Mouse (Mus musculus) lung, postnatal 0 days (tissue): ENCODE results near the gene Chp2. TPM values are rescaled to one million over a fixed set of nuclear protein-coding genes. Genes with fewer than 3 reads are reported as not detected.

Experiments used
- ATAC-seq: fragments of 200-750 bp; cut with Nextera tagmentation; 2 replicates; pipeline ENCODE4 v1.8.0; 2017; ENCODE audit warnings: moderate library complexity
- DNase-seq: peaks from one replicate; pipeline ENCODE4 v3.0.0-alpha.2; 2016; ENCODE audit warnings: low spot score
- H3K27ac ChIP-seq: fragments of 300-500 bp; sonication (generic); 2 replicates; pipeline ENCODE4 v1.5.1; 2014; ENCODE audit warnings: antibody characterized with exemption, mild to moderate bottlenecking, low read length, mixed read lengths
- H3K27me3 ChIP-seq: fragments of 300-500 bp; sonication (generic); replicated peaks from 2 replicates; pipeline ENCODE4 v1.6.1; 2014; ENCODE audit warnings: low read length, mixed read lengths; ENCODE audit not compliant: insufficient read depth
- H3K36me3 ChIP-seq: fragments of 300-500 bp; sonication (generic); 2 replicates; pipeline ENCODE4 v1.6.1; 2014; ENCODE audit warnings: low read length, mixed read lengths; ENCODE audit not compliant: insufficient read depth
- H3K4me1 ChIP-seq: fragments of 300-500 bp; sonication (generic); 2 replicates; pipeline ENCODE4 v1.6.1; 2014; ENCODE audit warnings: antibody characterized with exemption, low read depth, low read length, mixed read lengths; ENCODE audit not compliant: insufficient read depth
- H3K4me2 ChIP-seq: fragments of 300-500 bp; sonication (generic); replicated peaks from 2 replicates; pipeline ENCODE4 v1.6.1; 2014; ENCODE audit warnings: low read depth, mild to moderate bottlenecking, low read length, moderate library complexity, mixed read lengths
- H3K4me3 ChIP-seq: fragments of 300-500 bp; sonication (generic); 2 replicates; pipeline ENCODE4 v1.5.1; 2014; ENCODE audit warnings: low read depth, low read length
- H3K9ac ChIP-seq: fragments of 300-500 bp; sonication (generic); replicated peaks from 2 replicates; pipeline ENCODE4 v1.6.1; 2014; ENCODE audit warnings: low read depth, mild to moderate bottlenecking
- H3K9me3 ChIP-seq: fragments of 300-500 bp; sonication (generic); 2 replicates; pipeline ENCODE4 v1.6.1; 2016; ENCODE audit warnings: low read length, mixed read lengths
- CTCF ChIP-seq: IDR thresholded peaks from 2 replicates; pipeline ENCODE4 v1.5.1; 2016; ENCODE audit warnings: antibody characterized with exemption, mild to moderate bottlenecking
- EP300 ChIP-seq: IDR thresholded peaks from 2 replicates; pipeline ENCODE4 v1.6.1; 2016; ENCODE audit warnings: antibody characterized with exemption, mild to moderate bottlenecking, control low read depth
- WGBS: fragments of 180-500 bp; shearing (Covaris S2); extraction: QIAGEN DNeasy Blood & Tissue Kit; methylation state at CpG from one replicate; pipeline ENCODE4 v1.1.7; 2014; 5-methylcytosine and 5-hydroxymethylcytosine counted together
- polyA plus RNA-seq: library from polyadenylated mRNA; unstranded; fragments of >200 nt; fragmentation: Nextera tagmentation; extraction: Ambion mirVana; gene quantifications from 2 replicates; pipeline ENCODE4 v1.2.1, GENCODE M21; 2015

Chp2 gene
- polyA plus RNA-seq, 1 experiment from 2014 or later: 2.0 TPM

GRCm38 (mm10) chr7:122260055-122260602 is 40.8 kb downstream of the Chp2 start:
- DNase-seq (peak; percentile 9), ATAC-seq (no peak)
- no peaks in the 10 kb centered on the region for H3K27me3 ChIP-seq
- H3K36me3 ChIP-seq: no peaks in the 10 kb centered on the region
- H3K4me1 ChIP-seq: no peaks in the 10 kb centered on the region
- no peak overlapping the region for H3K27ac ChIP-seq
- 71% methylated on average over 5 of the region's 5 CpGs for WGBS
- H3K9ac ChIP-seq: no peak overlapping the region
- TF ChIP-seq CTCF: no peak
- TF ChIP-seq EP300: no peak
- H3K4me3 ChIP-seq: no peak overlapping the region
- H3K9me3 ChIP-seq: no peaks in the 10 kb centered on the region
- H3K4me2 ChIP-seq: no peak overlapping the region

GRCm38 (mm10) chr7:122268983-122269486 is 49.7 kb downstream of the Chp2 start:
- Histone ChIP-seq H3K4me1 (no peaks in the 10 kb centered on the region), H3K9ac (no peak overlapping the region), H3K27ac (no peak overlapping the region), H3K9me3 (no peaks in the 10 kb centered on the region), H3K4me3 (no peak overlapping the region), H3K4me2 (no peak overlapping the region), H3K36me3 (no peaks in the 10 kb centered on the region), H3K27me3 (no peaks in the 10 kb centered on the region)
- 31% methylated on average over 4 of the region's 4 CpGs for WGBS
- DNase-seq: no peak
- TF ChIP-seq EP300: no peak
- no peak for TF ChIP-seq CTCF
- peak; percentile 23; the same call in 1 of the 2 replicates for ATAC-seq

- DNase-seq (no peak), ATAC-seq (no peak)
- TF ChIP-seq CTCF (no peak), EP300 (no peak)
- 89% methylated on average over 2 of the region's 2 CpGs for WGBS
- Histone ChIP-seq H3K9me3 (no peaks in the 10 kb centered on the region), H3K27me3 (no peaks in the 10 kb centered on the region), H3K9ac (no peak overlapping the region), H3K4me1 (no peaks in the 10 kb centered on the region), H3K4me2 (no peak overlapping the region), H3K27ac (no peak overlapping the region), H3K36me3 (no peaks in the 10 kb centered on the region), H3K4me3 (no peak overlapping the region)
These were observed 53.0 kb downstream of the Chp2 start for GRCm38 (mm10) chr7:122272334-122272733.

Other genes starting within 250 kb of the Chp2 start
- gene Cog7, start 237.8 kb upstream of the Chp2 start, polyA plus RNA-seq: 13.4 and 18.3 TPM in 2 replicates
- 22.3 and 28.3 TPM in 2 replicates for gene Gga2, start 198.3 kb upstream of the Chp2 start, polyA plus RNA-seq
- gene Ubfd1, start 152.3 kb upstream of the Chp2 start, polyA plus RNA-seq: 19.0 and 23.4 TPM in 2 replicates
- 5.2 and 6.0 TPM in 2 replicates for gene Ears2, start 152.2 kb upstream of the Chp2 start, polyA plus RNA-seq
- 344 and 362 TPM in 2 replicates for gene Ndufab1, start 117.6 kb upstream of the Chp2 start, polyA plus RNA-seq
- gene Palb2, start 86.5 kb upstream of the Chp2 start, polyA plus RNA-seq: 2.6 and 2.9 TPM in 2 replicates
- 72.9 and 79.2 TPM in 2 replicates for gene Dctn5, start 86.5 kb upstream of the Chp2 start, polyA plus RNA-seq
- 4.6 and 6.5 TPM in 2 replicates for gene Plk1, start 60.1 kb upstream of the Chp2 start, polyA plus RNA-seq
- gene Ern2, start 33.3 kb upstream of the Chp2 start, polyA plus RNA-seq: 0.21 TPM in 2 replicates
- gene Prkcb, start 69.3 kb downstream of the Chp2 start, polyA plus RNA-seq: 2.2 and 2.3 TPM in 2 replicates